Mouse (Mus musculus): ENCODE results near the gene Smr3a.

Smr3a gene

GRCm38 (mm10) chr5:88002249-88002648 is at the start of gene Smr3a:
TSS of gene Smr3a (plus strand) at chr5:88002549.
- DNase-seq (ENCODE audit: low spot score in 2 of 2) = no peak

DNA sequence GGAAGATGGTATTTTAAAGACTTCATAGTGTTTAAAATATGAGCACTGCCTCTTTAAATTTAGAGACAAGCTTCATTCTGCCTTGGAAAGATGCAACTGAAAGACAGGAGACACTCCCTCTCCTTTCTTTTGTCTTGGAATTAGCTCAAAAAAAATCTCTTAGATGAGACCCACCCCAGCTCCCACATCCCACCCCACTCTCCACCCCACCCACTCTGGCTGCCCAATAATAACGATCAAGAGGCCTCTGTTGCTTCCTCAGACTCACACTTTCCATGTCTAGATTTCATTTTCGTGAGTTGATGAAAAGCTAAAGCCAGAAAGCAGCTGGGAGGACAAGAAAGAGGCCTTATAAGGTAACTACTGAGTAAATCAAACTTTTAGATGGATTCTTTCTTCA is 33.1 kb upstream of the Smr3a start, which contains the start of the genes 2310003L06Rik and Gm28434:
Gene 2310003L06Rik, plus strand, starts transcription at position 259 of the 400 bp plus-strand sequence.
Gene Gm28434, plus strand, starts transcription at position 317 of the 400 bp plus-strand sequence.
- DNase-seq (ENCODE audit: low spot score in 2 of 2) = no peak

GRCm38 (mm10) chr5:87979139-87979538 is 23.2 kb upstream of the Smr3a start, which contains the start of gene Cabs1:
TSS of gene Cabs1 (plus strand) at chr5:87979439.
- no peak for DNase-seq (ENCODE audit: low spot score in 2 of 2)

DNA sequence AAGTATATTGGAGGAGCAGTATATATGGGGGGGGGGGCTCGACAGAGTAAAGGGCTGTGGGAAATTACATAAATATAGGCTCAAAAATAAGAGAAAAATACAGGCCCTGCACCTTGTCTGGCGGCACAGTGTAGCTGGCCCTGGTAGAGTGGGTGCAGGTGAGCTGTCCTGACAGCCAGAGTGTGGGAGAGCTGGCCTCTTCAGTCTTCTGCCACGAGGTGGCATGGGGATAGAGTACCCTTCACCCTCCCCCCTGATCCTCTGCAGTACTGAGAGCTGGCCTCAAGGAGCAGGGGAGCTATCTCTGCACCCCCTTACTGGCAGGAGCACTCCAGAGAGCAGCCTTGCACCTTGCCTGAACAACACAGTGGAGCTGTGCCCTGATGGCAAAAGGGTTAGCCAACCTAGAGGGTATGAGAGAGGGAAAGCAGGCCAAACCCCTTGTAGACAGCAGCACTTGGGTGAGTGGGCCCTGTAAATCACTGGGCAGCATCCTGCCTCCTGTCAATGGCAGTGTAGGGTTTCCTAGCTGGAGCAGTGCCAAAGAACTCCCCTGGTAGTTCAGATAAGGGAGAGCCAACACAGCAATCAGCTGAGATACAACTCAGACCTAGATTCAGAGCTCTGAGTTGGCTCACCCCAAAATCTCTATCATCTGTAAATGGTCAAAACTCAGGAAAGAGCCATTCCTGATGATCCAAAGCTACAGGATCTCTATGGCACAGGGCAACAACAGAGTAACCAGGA is 19.7 kb upstream of the Smr3a start:
- DNase-seq (ENCODE audit: low spot score in 2 of 2) = no peak

DNA sequence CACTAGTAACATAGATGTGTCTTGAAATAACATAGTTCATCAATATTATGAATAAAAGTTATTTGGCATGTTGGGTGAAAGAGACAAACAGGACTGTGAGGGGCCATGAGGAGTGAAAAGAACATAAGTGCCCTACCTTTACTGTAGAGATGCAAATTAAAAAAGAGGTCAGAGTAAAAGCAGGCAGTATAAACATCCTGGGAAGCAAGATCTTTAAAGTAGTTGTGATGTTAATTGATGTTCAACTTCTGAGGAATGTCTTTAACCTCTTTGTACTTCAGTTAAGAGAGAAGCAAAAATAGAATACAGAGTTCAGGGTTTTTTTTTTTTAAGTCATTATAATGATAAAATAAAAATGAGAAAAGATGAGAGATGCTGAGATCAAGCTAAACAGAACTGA is 2.9 kb downstream of the Smr3a start:
- no peak for DNase-seq (ENCODE audit: low spot score in 2 of 2)

All from cerebellum, postnatal 4 days (tissue).